Mouse (Mus musculus): ENCODE measurements around the gene Fnbp4.
A peak's percentile ranks its signal among the peaks of the same experiment; 100 is the strongest.
"Not testable (repeated sequence)": the region's sequence is repeated elsewhere in the genome, so short reads cannot be mapped to it uniquely, and the experiment has no call there.

Fnbp4 gene

GRCm38 (mm10) chr2:90782901-90783486 lies 37.8 kb downstream of the Fnbp4 start:
- DNase-seq: peak; percentile 4

- no peak for DNase-seq
These were observed 43.0 kb downstream of the Fnbp4 start for GRCm38 (mm10) chr2:90788126-90788525.

DNA sequence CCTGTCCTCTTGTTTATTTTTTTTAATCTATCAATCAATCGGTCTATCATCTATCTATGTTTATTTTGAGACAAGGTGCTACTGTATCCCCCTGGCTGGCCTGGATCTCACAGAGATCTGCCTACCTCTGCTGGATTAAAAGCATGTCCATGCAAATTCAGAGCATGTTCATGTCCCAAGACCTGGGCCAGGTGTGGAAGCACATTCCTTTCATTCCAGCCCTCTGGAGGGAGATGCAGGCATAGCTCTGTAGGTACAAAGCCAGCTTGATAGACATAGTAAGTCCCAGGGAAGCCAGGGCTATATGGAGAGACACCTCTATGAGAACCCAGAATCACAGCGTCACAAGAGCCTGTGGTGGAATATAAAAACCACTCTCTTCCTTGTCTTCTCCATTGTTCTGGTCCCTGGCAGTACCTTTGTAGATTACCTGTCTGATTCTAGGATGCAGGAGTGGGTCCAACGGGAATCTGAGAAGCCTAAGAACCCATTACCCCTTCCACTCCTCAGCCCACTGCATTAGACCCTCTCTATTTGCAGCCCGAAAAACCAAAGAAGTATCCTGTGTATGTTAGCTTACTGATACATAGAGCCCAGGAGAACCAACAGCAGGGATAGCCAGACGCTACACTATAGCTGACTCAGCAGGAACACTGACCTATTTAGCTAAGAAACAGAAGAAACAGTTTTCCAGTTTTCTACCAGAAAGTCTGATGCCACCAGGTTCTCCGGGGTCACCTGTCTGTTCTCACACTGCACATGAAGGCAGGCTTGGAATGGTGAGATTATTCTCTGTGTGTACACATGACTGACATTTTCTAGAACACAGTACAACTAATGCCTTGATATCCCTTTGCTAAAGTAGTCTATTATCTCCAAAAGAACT lies 63.3 kb downstream of the Fnbp4 start:
- DNase-seq: no peak

DNA sequence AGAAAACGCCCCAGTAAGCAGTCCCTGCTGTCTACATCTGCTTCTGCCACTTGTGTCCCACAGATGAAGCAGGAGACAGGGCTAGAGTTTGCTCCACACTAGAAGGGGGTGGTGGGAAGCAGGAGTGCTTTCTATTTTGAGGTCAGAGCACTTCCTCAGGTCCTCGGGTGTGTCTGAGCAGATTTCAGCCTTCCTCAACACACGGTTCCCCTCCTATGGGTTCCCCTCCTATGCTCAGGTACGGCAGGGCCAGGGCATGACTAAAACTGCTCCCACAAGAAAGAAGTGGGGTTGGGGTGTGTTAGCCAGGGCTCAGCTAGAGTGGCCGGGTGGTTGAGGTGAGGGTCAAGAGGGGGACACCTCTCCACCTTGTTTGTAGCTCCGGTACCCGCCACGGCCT lies 65.6 kb downstream of the Fnbp4 start:
- DNase-seq: no peak

GRCm38 (mm10) chr2:90815266-90815665 lies 70.1 kb downstream of the Fnbp4 start:
- no peak for DNase-seq

DNA sequence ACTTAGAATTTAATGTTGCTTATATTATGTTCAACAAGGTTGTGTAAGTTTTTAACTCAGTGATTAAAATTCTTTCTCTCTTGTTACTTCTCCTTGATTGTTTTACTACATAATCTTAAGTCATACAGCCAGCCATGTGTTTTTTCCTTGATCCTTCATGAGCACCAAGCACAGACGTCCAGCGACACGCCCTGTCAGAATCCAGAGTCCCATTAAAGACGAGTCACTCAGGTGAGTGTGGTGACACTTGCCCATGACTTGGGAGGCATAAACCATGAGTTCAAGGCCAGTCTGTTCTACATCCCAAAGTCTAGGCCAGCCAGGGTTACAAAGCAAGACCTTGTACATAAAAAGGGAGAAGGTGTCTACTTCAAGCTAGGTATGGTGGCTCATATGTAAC lies 71.0 kb downstream of the Fnbp4 start:
- DNase-seq: no peak

DNA sequence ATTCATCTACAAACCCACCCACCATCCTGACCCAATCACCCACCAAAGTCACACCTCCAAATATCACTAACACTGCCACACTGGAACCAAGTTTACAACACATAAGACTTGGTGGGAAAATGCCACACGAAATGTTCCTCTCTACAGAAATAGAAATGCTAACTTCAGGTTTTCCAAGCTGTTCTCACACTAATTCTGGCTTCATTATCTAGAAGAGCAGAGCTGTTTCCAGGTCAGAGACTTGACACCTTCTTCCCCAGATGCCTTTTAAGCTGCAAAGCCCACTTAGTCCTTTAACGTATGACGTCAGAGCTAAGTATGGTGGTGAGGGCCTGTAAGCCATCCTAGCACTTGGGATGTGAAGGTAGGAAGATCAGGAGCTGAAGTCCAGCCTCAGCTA lies 73.5 kb downstream of the Fnbp4 start:
- no peak for DNase-seq

DNA sequence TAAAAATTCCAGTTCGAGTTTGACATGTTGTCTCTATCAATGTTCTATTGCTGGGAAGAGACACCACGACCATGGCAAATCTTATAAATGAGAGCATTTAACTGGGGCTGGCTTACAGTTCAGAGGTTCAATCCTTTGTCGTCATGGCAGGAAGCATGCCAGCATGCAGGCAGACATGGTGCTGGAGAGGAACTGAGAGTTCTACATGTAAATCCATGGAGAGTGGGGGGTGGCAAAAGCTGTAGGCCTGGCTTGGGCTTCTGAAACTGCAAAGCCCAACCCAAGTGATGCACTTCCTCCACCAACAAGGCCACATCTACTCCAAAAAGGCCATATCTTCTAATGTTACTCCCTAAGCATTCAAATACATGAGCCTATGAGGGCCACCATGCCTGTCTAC lies 75.7 kb downstream of the Fnbp4 start:
- DNase-seq: no peak

GRCm38 (mm10) chr2:90822978-90823377 lies 77.8 kb downstream of the Fnbp4 start:
- DNase-seq: no peak

GRCm38 (mm10) chr2:90823781-90824180 lies 78.6 kb downstream of the Fnbp4 start:
- no peak for DNase-seq

GRCm38 (mm10) chr2:90824528-90824927 lies 79.4 kb downstream of the Fnbp4 start:
- DNase-seq: not testable (repeated sequence)

GRCm38 (mm10) chr2:90825515-90826172 lies 80.5 kb downstream of the Fnbp4 start:
- DNase-seq: peak; percentile 64

DNA sequence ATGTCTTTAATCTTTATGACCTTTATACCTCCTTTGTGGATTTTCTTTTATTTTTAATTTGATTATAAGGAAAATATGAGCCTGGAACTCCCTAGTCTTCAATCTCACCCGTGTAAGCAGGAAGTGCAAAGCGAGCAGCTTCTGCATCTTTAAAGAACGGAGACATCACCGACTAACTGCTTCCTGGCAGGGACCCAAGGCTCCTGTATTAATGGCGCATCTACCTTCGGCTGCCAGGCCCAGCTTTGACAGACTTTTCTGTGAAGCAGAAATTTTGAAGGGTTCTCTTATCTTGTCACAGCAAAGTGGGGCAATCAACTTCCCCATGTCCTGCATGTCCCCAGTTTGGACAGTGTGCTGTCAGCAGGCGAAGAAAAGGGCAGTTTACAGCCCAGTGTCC lies 83.6 kb downstream of the Fnbp4 start:
- no peak for DNase-seq
